ENCODE assay signal across 32 mouse cellular contexts in genomic region chr4:49016701-49017100, GRCm38 (mm10). TPM values are rescaled to one million over a fixed set of nuclear protein-coding genes. Genes with fewer than 3 reads are reported as not detected.
"Had no signal": no experiment of that assay in that cellular context is flagged by ENCODE, and none has a peak within 500 bp of the region (broad histone marks: within the 10 kb centered on the region; RNA-seq: fewer than 3 reads in every experiment).

No protein-coding gene starts in this region.

- H3K9me3 ChIP-seq: embryonic facial prominence, embryonic 10.5 days; embryonic facial prominence, embryonic 12.5 days; embryonic facial prominence, embryonic 13.5 days; embryonic facial prominence, embryonic 15.5 days; forebrain, embryonic 10.5 days; forebrain, embryonic 12.5 days; forebrain, embryonic 13.5 days; forebrain, embryonic 15.5 days had no signal

- H3K27me3 ChIP-seq: embryonic facial prominence, embryonic 12.5 days; embryonic facial prominence, embryonic 13.5 days; embryonic facial prominence, embryonic 15.5 days; forebrain, embryonic 12.5 days; forebrain, embryonic 13.5 days; forebrain, embryonic 15.5 days had no signal

- H3K36me3 ChIP-seq: embryonic facial prominence, embryonic 10.5 days; embryonic facial prominence, embryonic 12.5 days; embryonic facial prominence, embryonic 13.5 days; embryonic facial prominence, embryonic 15.5 days; forebrain, embryonic 10.5 days; forebrain, embryonic 12.5 days; forebrain, embryonic 15.5 days had no signal

- H3K27ac ChIP-seq: embryonic facial prominence, embryonic 10.5 days; embryonic facial prominence, embryonic 12.5 days; embryonic facial prominence, embryonic 13.5 days; embryonic facial prominence, embryonic 15.5 days; forebrain, embryonic 10.5 days; forebrain, embryonic 12.5 days; forebrain, embryonic 13.5 days; forebrain, embryonic 15.5 days; gastrocnemius, adult 2 months; heart, adult 2 months had no signal

- H3K4me2 ChIP-seq: embryonic facial prominence, embryonic 12.5 days; embryonic facial prominence, embryonic 13.5 days; embryonic facial prominence, embryonic 15.5 days; forebrain, embryonic 12.5 days; forebrain, embryonic 13.5 days; forebrain, embryonic 15.5 days had no signal

- H3K4me3 ChIP-seq: embryonic facial prominence, embryonic 10.5 days; embryonic facial prominence, embryonic 12.5 days; embryonic facial prominence, embryonic 13.5 days; embryonic facial prominence, embryonic 15.5 days; erythroblast, embryonic 14.5 days; forebrain, embryonic 10.5 days; forebrain, embryonic 12.5 days; forebrain, embryonic 13.5 days; forebrain, embryonic 15.5 days; gastrocnemius, adult 2 months; heart, adult 2 months had no signal

- H3K4me1 ChIP-seq: embryonic facial prominence, embryonic 10.5 days; embryonic facial prominence, embryonic 12.5 days; embryonic facial prominence, embryonic 13.5 days; embryonic facial prominence, embryonic 15.5 days; forebrain, embryonic 10.5 days; forebrain, embryonic 12.5 days; forebrain, embryonic 13.5 days; forebrain, embryonic 15.5 days had no signal

- DNase-seq: cerebellum, adult 8-10 months; cerebellum, adult 9-10 months; cerebellum, adult 9-11 months; cerebellum, postnatal 10 days; cerebellum, postnatal 14 days; cerebellum, postnatal 25 days; cerebellum, postnatal 36 days; embryo, embryonic 11 days; forebrain, postnatal 0 days; gastrocnemius, adult 2 months; gastrocnemius, postnatal 10 days; gastrocnemius, postnatal 14 days; gastrocnemius, postnatal 25 days; gastrocnemius, postnatal 36 days; heart, adult 11 months; heart, adult 18-20 months; heart, adult 2 months had no signal

- ATAC-seq: forebrain, embryonic 13.5 days; forebrain, embryonic 14.5 days; forebrain, embryonic 15.5 days; forebrain, embryonic 16.5 days; forebrain, postnatal 0 days had no signal

- H3K9ac ChIP-seq: embryonic facial prominence, embryonic 12.5 days; embryonic facial prominence, embryonic 13.5 days; embryonic facial prominence, embryonic 15.5 days; forebrain, embryonic 12.5 days; forebrain, embryonic 13.5 days; forebrain, embryonic 15.5 days; forebrain, postnatal 0 days had no signal

RNA-seq across cellular contexts. Expression of gene Plppr1, which starts 42.4 kb away (rescaled TPM):
- total RNA-seq: common myeloid progenitor, adult 5-6 weeks; gastrocnemius, adult 18-20 months; gastrocnemius, adult 2 months; gastrocnemius, adult 8-10 months; gastrocnemius, postnatal 25 days; gastrocnemius, postnatal 36 days; granulocyte monocyte progenitor cell, adult 5-6 weeks had no signal
- polyA plus RNA-seq: erythroblast, embryonic 14.5 days; heart, adult 2 months had no signal
